Mouse (Mus musculus) heart, embryonic 15.5 days (tissue): ENCODE data around the gene D8Ertd738e. TPM values are rescaled to one million over a fixed set of nuclear protein-coding genes. Genes with fewer than 3 reads are reported as not detected.
"Not testable (repeated sequence)": the region's sequence is repeated elsewhere in the genome, so short reads cannot be mapped to it uniquely, and the experiment has no call there.

ENCODE experiments used
- ATAC-seq: fragments of 200-750 bp; cut with Nextera tagmentation; replicated peaks from 2 replicates; pipeline ENCODE4 v1.8.0; 2017; ENCODE audit warnings: low read depth, moderate TSS enrichment; ENCODE audit not compliant: insufficient number of reproducible peaks, insufficient read depth, low FRiP score
- H3K27ac ChIP-seq: fragments of 300-500 bp; sonication (generic); 2 replicates; pipeline ENCODE4 v1.5.1; 2015; ENCODE audit warnings: mild to moderate bottlenecking, inconsistent platforms
- H3K27me3 ChIP-seq: fragments of 300-500 bp; sonication (generic); 2 replicates; pipeline ENCODE4 v1.6.1; 2015; ENCODE audit warnings: inconsistent platforms
- H3K36me3 ChIP-seq: fragments of 300-500 bp; sonication (generic); 2 replicates; pipeline ENCODE4 v1.6.1; 2015; ENCODE audit warnings: mild to moderate bottlenecking, inconsistent platforms
- H3K4me1 ChIP-seq: fragments of 300-500 bp; sonication (generic); replicated peaks from 2 replicates; pipeline ENCODE4 v1.6.1; 2015; ENCODE audit warnings: inconsistent platforms
- H3K4me2 ChIP-seq: fragments of 300-500 bp; sonication (generic); 2 replicates; pipeline ENCODE4 v1.6.1; 2015; ENCODE audit warnings: inconsistent platforms, mild to moderate bottlenecking, moderate library complexity
- H3K4me3 ChIP-seq: fragments of 300-500 bp; sonication (generic); 2 replicates; pipeline ENCODE4 v1.5.1; 2015; ENCODE audit warnings: mild to moderate bottlenecking, inconsistent platforms
- H3K9ac ChIP-seq: fragments of 300-500 bp; sonication (generic); 2 replicates; pipeline ENCODE4 v1.6.1; 2015; ENCODE audit warnings: mild to moderate bottlenecking, inconsistent platforms
- H3K9me3 ChIP-seq: fragments of 300-500 bp; sonication (generic); replicated peaks from 2 replicates; pipeline ENCODE4 v1.6.1; 2016; ENCODE audit warnings: inconsistent platforms
- WGBS: fragments of 180-500 bp; shearing (Covaris S2); methylation state at CpG from one replicate; pipeline ENCODE4 v1.1.7; 2015; ENCODE audit warnings: mixed read lengths; 5-methylcytosine and 5-hydroxymethylcytosine counted together
- polyA plus RNA-seq: library from polyadenylated mRNA; unstranded; fragments of >200 nt; fragmentation: Nextera tagmentation; extraction: Ambion mirVana; gene quantifications from 2 replicates; pipeline ENCODE4 v1.2.1, GENCODE M21; 2015

Gene D8Ertd738e
- 290 and 291 TPM in 2 replicates for polyA plus RNA-seq

GRCm38 (mm10) chr8:84249257-84250170 is at the start of gene D8Ertd738e:
Gene D8Ertd738e (minus strand): TSS chr8:84249719.
- 3% methylated on average over 52 of the region's 52 CpGs for WGBS
- H3K4me3 ChIP-seq: peak within 1 kb of the TSS; percentile 88

GRCm38 (mm10) chr8:84297029-84297785 is 47.7 kb upstream of the D8Ertd738e start:
- H3K9me3 ChIP-seq: no peaks in the 10 kb centered on the region
- no peaks in the 10 kb centered on the region for H3K36me3 ChIP-seq
- H3K4me1 ChIP-seq: no peaks in the 10 kb centered on the region
- no peak overlapping the region for H3K4me3 ChIP-seq
- H3K27ac ChIP-seq: no peak overlapping the region
- ATAC-seq: no peak
- H3K4me2 ChIP-seq: no peak overlapping the region
- H3K9ac ChIP-seq: no peak overlapping the region
- 0 out of 2 replicates have a peak, but pooled peaks cover 3% of the 10 kb centered on the region for H3K27me3 ChIP-seq
- WGBS: 69% methylated on average over 5 of the region's 5 CpGs

More at GRCm38 (mm10) chr8:84249257-84250170, at the start of gene D8Ertd738e:
- Histone ChIP-seq H3K4me2 (peak within 1 kb of the TSS; percentile 64), H3K9me3 (no peaks in the 10 kb centered on the region), H3K4me1 (peaks cover 5% of the 10 kb centered on the region), H3K27ac (peak within 1 kb of the TSS; percentile 83), H3K27me3 (no peaks in the 10 kb centered on the region), H3K9ac (peak within 1 kb of the TSS; percentile 85), H3K36me3 (peaks cover 71% of the 10 kb centered on the region)
- peak; percentile 90 for ATAC-seq

- H3K4me2 ChIP-seq: no peak overlapping the region
- H3K36me3 ChIP-seq: no peaks in the 10 kb centered on the region
- H3K27me3 ChIP-seq: 0 out of 2 replicates have a peak, but pooled peaks cover 3% of the 10 kb centered on the region
- H3K9me3 ChIP-seq: no peaks in the 10 kb centered on the region
- ATAC-seq: no peak
- H3K4me3 ChIP-seq: no peak overlapping the region
- H3K27ac ChIP-seq: no peak overlapping the region
- H3K9ac ChIP-seq: no peak overlapping the region
- no peaks in the 10 kb centered on the region for H3K4me1 ChIP-seq
- 26% methylated on average over 8 of the region's 8 CpGs for WGBS
These were observed 42.2 kb upstream of the D8Ertd738e start for GRCm38 (mm10) chr8:84291688-84292087.

GRCm38 (mm10) chr8:84291086-84291485 is 41.6 kb upstream of the D8Ertd738e start:
- Histone ChIP-seq H3K9ac (no peak overlapping the region), H3K9me3 (no peaks in the 10 kb centered on the region), H3K4me3 (no peak overlapping the region), H3K27me3 (0 out of 2 replicates have a peak, but pooled peaks cover 3% of the 10 kb centered on the region), H3K4me1 (no peaks in the 10 kb centered on the region), H3K27ac (no peak overlapping the region), H3K4me2 (no peak overlapping the region), H3K36me3 (no peaks in the 10 kb centered on the region)
- no peak for ATAC-seq
- 66% methylated on average over 5 of the region's 5 CpGs for WGBS

- no peak overlapping the region for H3K27ac ChIP-seq
- H3K9ac ChIP-seq: no peak overlapping the region
- H3K4me1 ChIP-seq: peaks cover 4% of the 10 kb centered on the region; the same call in 1 of the 2 replicates
- no peak overlapping the region for H3K4me3 ChIP-seq
- no peak for ATAC-seq
- 51% methylated on average over 2 of the region's 2 CpGs for WGBS
- 0 out of 2 replicates have a peak, but pooled peaks cover 1% of the 10 kb centered on the region for H3K27me3 ChIP-seq
- H3K9me3 ChIP-seq: no peaks in the 10 kb centered on the region
- H3K4me2 ChIP-seq: no peak overlapping the region
- no peaks in the 10 kb centered on the region for H3K36me3 ChIP-seq
These were observed 39.4 kb upstream of the D8Ertd738e start for GRCm38 (mm10) chr8:84288892-84289291.

- 47% methylated on average over 5 of the region's 5 CpGs for WGBS
- not testable (repeated sequence) for H3K4me3 ChIP-seq, H3K9me3 ChIP-seq, H3K4me2 ChIP-seq, H3K4me1 ChIP-seq, H3K27me3 ChIP-seq, H3K36me3 ChIP-seq, H3K9ac ChIP-seq, H3K27ac ChIP-seq, ATAC-seq
These were observed 36.1 kb upstream of the D8Ertd738e start for GRCm38 (mm10) chr8:84285665-84286064.

GRCm38 (mm10) chr8:84284608-84285063 is 35.1 kb upstream of the D8Ertd738e start:
- WGBS: 17% methylated on average over 9 of the region's 9 CpGs
- H3K36me3 ChIP-seq: no peaks in the 10 kb centered on the region
- no peak for ATAC-seq
- no peaks in the 10 kb centered on the region for H3K9me3 ChIP-seq
- peaks cover 4% of the 10 kb centered on the region; the same call in 1 of the 2 replicates for H3K4me1 ChIP-seq
- H3K27me3 ChIP-seq: no peaks in the 10 kb centered on the region
- 0 out of 2 replicates have a peak overlapping the region, but pooled peaks have one; percentile 7 for H3K9ac ChIP-seq
- peak overlapping the region; percentile 30 for H3K4me3 ChIP-seq
- peak overlapping the region; percentile 38; the same call in 1 of the 2 replicates for H3K4me2 ChIP-seq
- peak overlapping the region; percentile 56 for H3K27ac ChIP-seq

GRCm38 (mm10) chr8:84280777-84281176 is 31.3 kb upstream of the D8Ertd738e start:
- H3K9ac ChIP-seq: no peak overlapping the region
- WGBS: 53% methylated on average over 10 of the region's 10 CpGs
- H3K4me1 ChIP-seq: peaks cover 4% of the 10 kb centered on the region; the same call in 1 of the 2 replicates
- no peaks in the 10 kb centered on the region for H3K36me3 ChIP-seq
- no peak overlapping the region for H3K27ac ChIP-seq
- no peak for ATAC-seq
- no peaks in the 10 kb centered on the region for H3K27me3 ChIP-seq
- no peaks in the 10 kb centered on the region for H3K9me3 ChIP-seq
- no peak overlapping the region for H3K4me2 ChIP-seq
- no peak overlapping the region for H3K4me3 ChIP-seq

- H3K9me3 ChIP-seq: no peaks in the 10 kb centered on the region
- WGBS: 67% methylated on average over 1 of the region's 1 CpGs
- no peaks in the 10 kb centered on the region for H3K36me3 ChIP-seq
- no peak overlapping the region for H3K9ac ChIP-seq
- no peak overlapping the region for H3K27ac ChIP-seq
- H3K4me2 ChIP-seq: no peak overlapping the region
- no peak overlapping the region for H3K4me3 ChIP-seq
- no peaks in the 10 kb centered on the region for H3K27me3 ChIP-seq
- ATAC-seq: no peak
- H3K4me1 ChIP-seq: no peaks in the 10 kb centered on the region
These were observed 26.9 kb upstream of the D8Ertd738e start for GRCm38 (mm10) chr8:84276447-84276846.

GRCm38 (mm10) chr8:84273968-84274367 is 24.4 kb upstream of the D8Ertd738e start:
- H3K27ac ChIP-seq: no peak overlapping the region
- no peak overlapping the region for H3K4me2 ChIP-seq
- WGBS: 71% methylated on average over 3 of the region's 3 CpGs
- no peaks in the 10 kb centered on the region for H3K9me3 ChIP-seq
- H3K4me1 ChIP-seq: peaks cover 8% of the 10 kb centered on the region
- ATAC-seq: no peak
- H3K27me3 ChIP-seq: no peaks in the 10 kb centered on the region
- H3K9ac ChIP-seq: no peak overlapping the region
- H3K4me3 ChIP-seq: no peak overlapping the region
- H3K36me3 ChIP-seq: no peaks in the 10 kb centered on the region

- Histone ChIP-seq H3K4me2 (no peak overlapping the region), H3K4me1 (peaks cover 8% of the 10 kb centered on the region), H3K9ac (no peak overlapping the region), H3K4me3 (no peak overlapping the region), H3K36me3 (no peaks in the 10 kb centered on the region), H3K27ac (no peak overlapping the region), H3K9me3 (no peaks in the 10 kb centered on the region), H3K27me3 (no peaks in the 10 kb centered on the region)
- WGBS: 66% methylated on average over 4 of the region's 4 CpGs
- ATAC-seq: no peak
These were observed 22.8 kb upstream of the D8Ertd738e start for GRCm38 (mm10) chr8:84272302-84272701.
